Mouse (Mus musculus) heart, postnatal 14 days (tissue): ENCODE data around the gene Ccdc85c. TPM values are rescaled to one million over a fixed set of nuclear protein-coding genes. Genes with fewer than 3 reads are reported as not detected.

Experiments
- DNase-seq, 2 experiments: peaks; one replicate each; pipeline ENCODE4 v3.0.0; 2021 to 2022
- intact Hi-C: fragments of 180-260 bp; cut with DNase I; formaldehyde crosslinking; loops from one replicate; pipeline ENCODE4 v1.15.1; 2025
- long read RNA-seq, 2 experiments: library from polyadenylated mRNA; stranded (forward); transcript quantifications; one replicate each; pipeline ENCODE4 v2.0.0; 2021
- total RNA-seq, 2 experiments: library from RNA; stranded (reverse); gene quantifications; 2 replicates each; pipeline ENCODE4 v1.2.3; 2021

The Ccdc85c gene
- total RNA-seq: 10 to 100 TPM; 33.2 to 35.2 TPM
- long read RNA-seq, experiment 1, full-length matches to known transcripts: 5 of 9 reads
- long read RNA-seq, experiment 1, partial matches to known transcripts: 1 of 9 reads
- long read RNA-seq, experiment 1, other reads (novel, unspliced or antisense): 3 of 9 reads
- long read RNA-seq, experiment 2, full-length matches to known transcripts: 2 of 7 reads
- long read RNA-seq, experiment 2, partial matches to known transcripts: 0 of 7 reads
- long read RNA-seq, experiment 2, other reads (novel, unspliced or antisense): 5 of 7 reads

DNA sequence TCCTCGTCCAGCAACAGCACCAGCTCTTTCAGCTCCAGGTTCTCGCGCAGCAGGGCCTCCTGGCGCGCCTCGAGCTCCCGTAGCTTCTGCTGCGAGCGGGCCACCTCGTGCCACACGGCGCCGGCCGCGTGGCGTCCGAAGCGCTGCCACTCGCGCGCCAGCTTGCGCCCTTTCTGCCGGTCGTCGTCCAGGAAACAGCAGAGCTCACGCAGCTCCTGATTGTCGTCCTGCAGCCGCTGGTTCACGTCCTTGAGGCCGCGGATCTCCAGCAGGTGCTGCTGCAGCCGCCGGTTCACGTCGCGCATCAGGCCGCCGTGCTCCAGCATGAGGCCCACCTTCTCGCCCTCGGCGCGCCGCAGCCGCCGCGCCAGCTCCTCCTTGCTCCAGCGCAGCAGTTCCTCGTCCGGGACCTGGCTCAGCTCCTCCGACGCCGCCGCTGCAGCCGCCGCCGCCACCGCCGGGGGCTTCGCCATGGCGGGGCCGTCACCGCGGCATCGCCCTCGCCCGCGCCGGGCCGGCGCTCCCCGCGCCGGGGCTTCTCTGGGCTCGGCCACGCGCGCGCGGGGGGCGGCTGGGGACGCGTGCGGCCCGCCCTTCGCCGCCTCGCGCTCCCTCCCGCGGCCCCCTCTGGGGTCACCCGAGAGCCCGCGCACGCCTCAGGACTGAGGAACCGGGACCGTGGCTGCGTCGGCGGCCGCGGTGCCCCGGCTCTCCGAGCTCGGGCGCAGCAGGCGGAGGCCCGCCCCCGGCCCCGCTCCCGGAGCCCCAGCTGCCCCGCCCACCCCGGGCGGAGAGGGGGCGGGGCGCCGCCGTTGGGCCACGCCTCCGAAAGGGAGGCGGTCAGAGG is at the start of gene Ccdc85c:
Gene Ccdc85c, minus strand, starts transcription at position 765 of the 847 bp plus-strand sequence.
- DNase-seq: peak; percentile 34 to 53
- intact Hi-C loops: loop anchor here (5.0 kb wide), 1 partner anchor 38 kb away; no protein-coding TSS in a partner anchor

DNA sequence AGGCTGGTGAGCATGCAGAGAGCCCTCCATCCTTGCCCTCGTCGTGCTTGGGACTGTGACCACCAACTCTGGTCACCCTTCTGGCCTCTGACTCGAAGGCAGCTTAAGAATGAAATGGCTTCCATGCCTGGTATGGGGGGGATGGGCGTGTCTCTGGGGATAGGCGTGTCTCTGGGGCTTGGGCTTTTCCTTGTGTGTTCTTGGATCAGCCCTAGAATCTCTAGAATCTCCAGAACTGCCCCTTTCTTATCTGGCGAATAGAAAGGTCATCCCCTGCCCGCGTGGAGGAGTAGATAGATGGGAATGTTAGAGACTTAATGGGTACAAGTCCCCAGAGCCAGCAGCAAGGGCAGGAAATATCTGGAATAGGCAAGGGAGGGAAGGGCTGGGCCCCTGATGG is 44.9 kb upstream of the Ccdc85c start:
- DNase-seq: no peak
- intact Hi-C loops: no loop called here

DNA sequence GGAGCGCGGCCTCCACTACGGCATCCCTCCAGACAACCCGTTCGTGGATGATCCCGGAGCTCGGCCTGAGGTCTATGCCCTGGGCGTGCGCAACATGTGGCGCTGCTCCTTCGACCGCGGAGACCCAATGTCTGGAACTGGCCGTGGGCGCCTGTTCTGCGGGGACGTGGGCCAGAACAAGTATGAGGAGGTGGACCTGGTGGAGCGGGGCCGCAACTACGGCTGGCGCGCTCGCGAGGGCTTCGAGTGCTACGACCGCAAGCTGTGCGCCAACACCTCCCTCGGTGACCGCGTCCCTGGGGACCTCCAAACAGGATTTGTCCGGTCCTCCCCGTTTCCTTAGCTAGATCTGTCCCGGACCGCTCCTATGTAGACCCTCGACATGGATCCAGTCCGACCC is 43.3 kb upstream of the Ccdc85c start:
- DNase-seq: no peak
- intact Hi-C loops: no loop called here

DNA sequence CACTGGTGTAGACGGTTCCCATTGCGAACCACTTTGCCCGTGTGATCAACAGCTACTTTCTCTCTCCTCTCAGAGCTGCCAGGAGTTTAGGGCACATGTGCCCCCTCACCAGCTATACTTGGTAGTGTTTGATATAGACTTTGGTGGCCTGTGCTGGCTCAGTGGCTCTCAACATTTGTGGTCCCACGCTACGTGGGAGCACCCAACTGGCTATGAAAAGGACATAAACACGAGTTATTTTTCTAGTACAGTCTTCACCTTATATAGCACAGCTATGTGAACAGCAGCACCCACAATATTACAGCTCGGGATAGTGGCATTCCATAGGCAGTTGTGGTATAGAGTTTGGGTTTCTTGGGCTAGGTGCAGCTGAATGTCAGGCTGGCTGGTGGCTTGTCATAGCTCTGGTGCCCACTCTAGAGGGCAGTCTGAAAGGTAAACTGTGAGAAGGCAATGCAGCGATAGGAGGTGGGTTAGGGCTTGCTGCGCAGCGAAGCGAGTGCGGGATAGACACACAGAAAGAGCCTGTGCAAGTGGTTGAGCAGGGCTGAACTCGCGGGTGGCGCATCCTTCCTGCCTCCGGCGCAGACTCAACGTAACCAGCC is 42.7 kb upstream of the Ccdc85c start:
- intact Hi-C loops: no loop called here
- DNase-seq: no peak

DNA sequence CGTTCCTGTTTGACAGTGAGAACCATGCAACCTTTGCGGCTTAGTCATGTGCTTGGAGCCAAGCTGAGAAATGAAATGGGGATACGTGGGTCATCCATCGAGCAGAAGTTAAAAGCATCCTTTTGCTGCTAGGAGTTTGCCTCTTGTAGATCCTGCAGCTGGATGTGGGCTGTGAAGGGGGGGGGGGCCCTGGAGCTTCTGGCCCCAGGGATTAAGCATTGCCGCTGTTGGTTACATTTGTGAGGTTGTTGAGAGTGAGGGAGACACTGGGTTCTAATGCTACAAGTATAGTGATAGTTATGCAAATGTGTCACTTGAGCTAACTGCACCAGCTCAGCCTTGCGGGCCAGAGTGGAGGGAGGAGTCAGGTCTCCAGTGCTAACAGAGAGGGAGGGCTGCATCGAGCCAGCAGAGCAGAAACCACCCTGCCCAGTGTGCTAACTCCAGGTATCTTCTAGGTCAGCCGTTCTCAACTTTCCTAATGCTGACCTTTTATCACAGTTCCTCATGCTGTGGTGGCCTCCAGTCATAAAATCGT is 42.0 kb upstream of the Ccdc85c start:
- intact Hi-C loops: no loop called here
- no peak for DNase-seq

DNA sequence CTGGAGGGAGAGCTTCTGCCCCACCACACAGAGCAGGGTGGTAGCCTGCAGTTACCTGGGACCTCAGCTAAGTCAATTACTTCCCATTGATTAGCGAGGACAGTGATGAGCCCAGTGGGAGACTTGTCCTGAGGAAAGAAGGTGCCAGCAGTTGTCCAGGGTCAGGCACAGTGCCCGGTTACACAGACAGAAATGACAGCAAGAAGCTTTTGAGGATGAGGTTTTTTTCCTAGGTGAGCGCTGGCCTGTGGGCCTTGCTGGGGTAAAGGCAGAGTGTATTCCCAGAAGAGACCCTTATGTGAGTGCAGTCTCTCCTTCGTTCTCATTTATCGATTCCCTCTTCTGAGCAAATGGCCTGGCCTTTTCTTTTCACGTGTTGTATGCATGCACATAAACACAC is 41.4 kb upstream of the Ccdc85c start:
- DNase-seq: no peak
- intact Hi-C loops: no loop called here

DNA sequence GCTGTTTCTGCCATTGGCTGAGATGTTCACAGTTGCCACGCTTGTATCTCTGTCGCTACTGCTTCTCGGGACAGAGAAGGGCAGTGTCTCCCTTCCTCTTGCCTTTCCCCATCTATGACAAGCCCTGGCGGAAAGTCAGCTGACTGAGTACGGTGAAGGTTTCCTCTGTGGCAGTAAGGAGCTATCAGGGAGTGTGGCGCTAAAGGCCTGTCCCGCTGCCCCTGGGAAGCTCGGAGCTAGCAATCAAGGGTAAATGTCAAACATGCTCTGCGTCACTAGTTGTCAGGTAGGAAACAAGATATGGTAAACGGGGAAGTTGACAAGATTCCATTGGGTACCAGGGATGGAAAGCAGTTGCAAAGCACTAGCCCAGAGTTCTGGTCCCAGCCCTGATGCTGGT is 40.6 kb upstream of the Ccdc85c start:
- intact Hi-C loops: no loop called here

DNA sequence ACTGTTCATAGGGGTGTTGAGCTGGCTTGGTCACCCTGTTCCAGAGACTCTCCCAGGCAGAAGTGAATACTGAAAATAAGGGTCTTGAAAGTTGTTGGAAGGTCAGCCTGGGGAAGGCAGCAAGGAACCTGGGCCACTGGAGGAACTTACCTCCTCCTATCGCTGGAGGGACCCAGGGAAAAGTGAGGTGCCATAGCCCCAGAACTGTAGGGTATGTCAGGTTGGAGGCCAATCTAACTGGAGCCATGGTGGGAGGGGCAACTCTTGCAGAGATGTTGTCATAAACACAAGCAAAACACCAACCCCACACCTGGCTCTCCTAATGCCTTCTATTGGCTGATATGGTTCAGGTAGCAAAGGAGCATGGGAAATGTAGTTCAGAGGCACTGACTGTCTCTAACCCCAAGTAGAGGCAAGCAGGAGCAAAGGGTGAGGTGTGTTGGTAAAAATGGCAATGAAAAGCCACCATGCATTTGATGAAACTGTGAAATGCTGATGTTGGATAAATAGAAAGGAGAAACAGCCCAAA is 38.1 kb upstream of the Ccdc85c start:
- DNase-seq: no peak
- intact Hi-C loops: no loop called here

More for the DNA sequence above, 40.6 kb upstream of the Ccdc85c start:
- no peak for DNase-seq

DNA sequence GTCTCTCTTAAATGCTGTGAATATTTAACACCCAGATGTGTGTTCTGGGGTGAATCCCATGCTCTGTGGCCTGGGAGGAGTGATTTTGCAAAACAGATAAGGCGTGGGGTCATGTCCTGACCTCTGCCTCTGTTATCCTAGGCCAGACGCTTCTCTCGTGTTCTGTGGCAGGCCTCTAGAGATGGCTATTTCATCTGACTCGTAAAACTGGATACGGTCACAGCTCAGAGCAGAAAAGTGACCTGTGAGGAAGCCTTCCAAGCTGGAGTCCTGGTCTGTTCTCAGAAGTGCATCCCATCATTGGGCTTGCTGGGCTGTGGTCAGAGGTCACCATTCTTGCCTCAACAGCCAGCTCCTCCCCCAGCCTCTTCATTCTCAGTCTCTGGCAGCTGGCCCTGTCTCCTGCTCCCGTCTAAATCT is 37.2 kb upstream of the Ccdc85c start:
- intact Hi-C loops: no loop called here
- no peak for DNase-seq

DNA sequence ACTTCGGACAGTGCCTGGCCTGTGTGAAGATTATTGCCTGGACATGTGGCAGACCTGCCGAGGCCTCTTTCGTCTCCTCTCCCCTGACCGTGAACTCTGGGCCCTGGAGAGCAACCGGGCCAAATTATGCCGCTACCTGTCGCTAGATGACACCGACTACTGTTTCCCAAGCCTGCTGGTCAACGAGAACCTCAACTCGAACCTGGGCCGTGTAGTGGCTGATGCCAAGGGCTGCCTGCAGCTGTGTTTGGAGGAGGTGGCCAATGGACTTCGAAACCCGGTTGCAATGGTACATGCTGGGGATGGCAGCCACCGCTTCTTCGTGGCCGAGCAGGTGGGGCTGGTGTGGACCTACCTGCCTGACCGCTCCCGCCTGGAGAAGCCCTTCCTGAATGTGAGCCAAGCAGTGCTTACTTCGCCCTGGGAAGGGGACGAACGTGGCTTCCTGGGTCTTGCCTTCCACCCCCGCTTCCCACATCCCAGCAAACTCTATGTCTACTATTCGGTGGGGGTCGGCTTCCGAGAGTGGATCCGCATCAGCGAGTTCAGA is 36.6 kb upstream of the Ccdc85c start:
- no peak for DNase-seq
- intact Hi-C loops: no loop called here

DNA sequence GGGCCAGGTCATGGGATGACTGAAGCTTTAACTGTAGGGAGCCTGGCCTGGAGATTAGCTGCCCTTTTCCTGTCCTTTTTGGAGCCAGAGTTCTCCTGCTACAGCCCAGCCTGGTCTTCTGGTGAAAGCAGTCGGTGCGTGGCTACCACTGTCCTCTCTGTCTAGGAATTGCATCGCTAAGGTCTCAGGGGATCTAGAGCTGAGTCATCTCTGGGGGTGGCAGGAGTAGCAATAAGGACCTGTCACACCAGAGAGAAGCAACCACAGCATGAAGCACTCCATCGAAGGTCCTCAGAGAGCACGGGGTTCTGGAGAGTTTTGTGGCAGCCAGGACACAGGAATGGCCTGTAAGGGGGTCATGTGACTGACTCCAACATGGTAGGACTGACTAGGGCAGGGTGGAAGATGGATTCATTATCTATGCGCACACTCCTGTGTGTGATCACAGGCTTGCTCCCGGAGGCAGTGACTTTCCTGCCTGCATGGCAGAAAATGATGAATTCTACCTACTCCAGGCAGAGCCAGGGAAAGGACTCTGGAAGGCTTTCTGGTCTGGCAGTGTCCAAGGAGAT is 35.3 kb upstream of the Ccdc85c start:
- DNase-seq: no peak
- intact Hi-C loops: no loop called here

DNA sequence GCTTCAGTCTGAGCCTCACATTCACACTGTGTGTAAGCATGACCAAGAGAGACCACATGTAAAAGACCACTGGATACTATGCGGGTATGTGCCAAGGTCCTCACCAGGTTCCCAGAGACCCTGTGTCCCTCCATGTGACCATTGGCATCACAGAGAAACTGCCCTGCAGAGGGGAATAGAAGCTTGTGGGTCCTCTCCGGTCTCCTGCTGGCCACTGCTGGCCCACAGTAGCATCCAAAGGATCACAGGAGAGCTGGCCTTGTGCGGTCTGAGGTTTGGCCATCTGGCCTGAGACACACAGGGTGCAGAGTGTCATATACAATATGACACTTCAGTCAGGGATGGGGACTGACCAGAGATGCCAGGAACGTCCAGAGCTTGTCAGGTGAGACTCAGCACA is 34.8 kb upstream of the Ccdc85c start:
- intact Hi-C loops: no loop called here
- no peak for DNase-seq

DNA sequence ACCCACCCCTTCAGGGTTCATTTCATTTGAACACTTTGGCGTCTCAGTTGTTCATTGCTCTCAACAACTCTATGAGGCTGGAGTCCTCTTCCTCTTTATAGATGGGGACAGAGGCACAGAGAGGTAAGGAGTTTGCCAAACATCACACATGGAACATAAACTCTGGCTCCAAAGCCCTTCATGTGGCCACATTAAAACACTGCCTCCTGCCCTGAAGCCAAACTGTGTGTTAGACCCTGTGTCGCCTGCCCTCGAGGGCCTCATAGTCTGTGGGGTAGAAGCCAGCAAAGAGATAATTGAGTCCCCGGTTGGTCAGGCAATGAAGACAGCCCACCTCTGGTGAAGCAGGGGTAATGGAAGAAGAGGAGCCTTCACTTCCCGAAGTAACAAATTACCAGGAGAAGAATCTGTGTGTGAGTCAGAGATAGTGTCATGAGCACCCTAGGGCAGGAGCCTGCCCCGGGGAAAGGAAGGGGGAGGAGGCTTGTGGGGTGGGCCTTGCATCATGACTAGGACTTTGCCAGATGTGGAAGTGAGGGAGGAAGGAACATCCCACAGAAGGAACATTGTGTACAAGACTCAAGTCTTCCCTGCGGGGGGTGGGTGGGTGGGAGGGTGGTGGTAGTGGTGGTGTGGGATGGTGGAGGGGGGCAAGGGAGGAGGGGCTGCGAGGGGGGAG is 34.0 kb upstream of the Ccdc85c start:
- DNase-seq: peak; percentile 56 to 65
- intact Hi-C loops: no loop called here

DNA sequence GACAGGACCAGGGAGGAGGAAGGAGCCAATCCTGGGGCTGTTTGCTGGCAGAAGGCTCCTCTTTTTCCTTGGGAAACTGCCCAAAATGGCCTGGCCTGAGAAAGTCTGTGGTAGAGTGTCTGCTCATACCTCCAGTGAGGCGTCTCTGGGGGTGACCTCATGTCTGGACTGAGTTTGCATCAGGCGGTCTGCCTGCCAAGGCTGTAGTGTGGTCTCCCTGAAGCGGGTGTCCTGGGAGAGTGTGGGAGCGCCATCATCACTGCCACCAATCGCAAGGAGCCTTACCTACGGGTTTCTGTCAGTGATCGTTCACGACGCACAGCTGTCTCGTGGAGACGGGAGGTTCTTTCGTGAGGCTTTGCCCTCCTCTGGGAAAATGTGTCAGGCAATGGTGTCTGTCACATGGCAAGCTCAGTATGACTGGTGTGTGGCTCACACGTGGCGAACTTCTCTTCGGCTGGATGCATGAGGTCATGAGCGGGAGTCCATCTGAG is 33.2 kb upstream of the Ccdc85c start:
- peak; percentile 65 to 66 for DNase-seq
- intact Hi-C loops: no loop called here

DNA sequence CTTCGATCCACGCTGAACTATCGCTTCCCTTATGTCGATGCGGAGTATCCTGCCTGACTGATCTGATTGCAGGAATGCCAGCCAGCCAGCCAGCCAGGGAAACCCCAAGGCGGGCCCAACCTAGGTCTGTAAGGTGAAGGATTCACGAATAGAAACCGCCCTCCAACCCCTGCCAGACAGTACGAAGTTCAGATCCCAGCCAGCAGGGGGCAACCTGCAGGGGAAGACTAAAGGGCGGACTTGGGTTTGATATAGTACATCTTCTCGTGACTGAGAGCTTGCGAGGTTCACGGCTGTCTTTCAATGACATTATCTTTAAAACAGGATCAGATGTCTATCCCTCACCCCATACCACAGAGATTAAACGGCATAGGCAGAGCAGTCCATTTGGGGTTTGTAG is 32.3 kb upstream of the Ccdc85c start:
- peak; percentile 61 to 77 for DNase-seq

DNA sequence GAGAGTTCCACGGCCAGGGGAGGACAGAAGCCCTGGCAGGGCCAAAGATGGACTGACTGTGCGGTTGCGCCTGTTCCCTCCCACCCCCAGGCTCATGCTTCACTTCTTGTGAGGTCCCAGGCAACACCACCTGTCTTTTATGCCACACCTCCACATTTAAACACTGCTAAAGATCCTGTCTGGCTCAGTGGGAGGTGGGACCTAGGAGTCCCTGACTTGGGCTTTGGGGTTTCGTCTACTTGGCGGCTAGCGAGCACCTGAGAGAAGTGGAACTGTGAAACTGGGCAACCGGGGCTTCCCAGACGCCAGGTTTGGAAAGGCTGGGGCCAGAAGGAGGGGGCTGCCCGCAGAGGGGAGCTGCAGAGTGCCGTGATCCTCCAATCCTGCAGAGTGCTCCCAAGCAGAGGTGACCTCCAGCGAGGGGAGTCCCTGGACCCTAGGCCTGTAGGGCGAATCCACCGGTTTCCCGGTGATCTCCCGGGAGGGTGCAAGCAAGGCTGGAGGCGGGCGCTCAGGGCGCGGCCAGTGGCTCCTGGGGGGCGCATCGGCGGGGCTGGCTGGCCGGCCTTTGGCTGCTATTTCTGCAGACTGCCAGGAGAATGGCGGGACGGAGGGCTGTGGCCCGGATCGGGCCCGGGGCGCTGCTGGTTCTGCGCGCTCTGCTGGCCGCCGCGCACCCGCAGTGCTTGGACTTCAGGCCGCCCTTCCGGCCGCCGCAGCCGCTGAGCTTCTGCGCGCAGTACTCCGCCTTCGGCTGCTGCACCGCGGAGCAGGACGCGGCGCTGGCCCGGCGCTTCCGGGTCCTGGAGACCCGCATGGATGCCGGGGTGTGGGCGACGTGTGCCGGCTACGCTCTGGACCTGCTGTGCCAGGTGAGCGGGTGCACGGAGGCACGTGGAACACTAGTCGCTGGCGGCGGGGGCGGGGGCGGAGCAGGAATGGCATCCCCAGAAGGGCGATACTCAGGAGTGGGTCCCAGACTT is 30.9 kb upstream of the Ccdc85c start, which contains the start of gene Hhipl1:
Gene Hhipl1, plus strand, starts transcription at position 459 of the 983 bp plus-strand sequence.
- intact Hi-C loops: no loop called here
- DNase-seq: peak; percentile 72

More for the DNA sequence above, 32.3 kb upstream of the Ccdc85c start:
- intact Hi-C loops: no loop called here

DNA sequence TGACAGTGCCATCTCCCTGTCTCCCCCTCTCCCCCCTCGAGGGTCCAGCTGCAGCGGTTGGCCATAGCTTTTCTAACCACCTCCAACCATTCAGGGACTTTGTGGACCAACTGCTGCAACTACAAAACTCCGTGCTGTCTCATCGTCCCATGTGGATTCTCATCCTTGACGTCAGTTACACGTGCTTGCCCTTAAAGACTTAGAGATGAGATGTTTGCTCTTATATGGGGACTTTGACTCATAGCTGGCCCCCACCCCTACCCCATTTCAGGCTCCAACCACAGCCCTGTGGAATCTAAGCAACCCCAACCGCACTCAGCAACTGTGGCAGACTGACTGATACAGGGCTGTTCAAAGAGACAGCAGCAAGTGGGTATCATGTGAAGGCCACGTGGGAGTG is 29.9 kb upstream of the Ccdc85c start:
- DNase-seq: no peak
- intact Hi-C loops: no loop called here

DNA sequence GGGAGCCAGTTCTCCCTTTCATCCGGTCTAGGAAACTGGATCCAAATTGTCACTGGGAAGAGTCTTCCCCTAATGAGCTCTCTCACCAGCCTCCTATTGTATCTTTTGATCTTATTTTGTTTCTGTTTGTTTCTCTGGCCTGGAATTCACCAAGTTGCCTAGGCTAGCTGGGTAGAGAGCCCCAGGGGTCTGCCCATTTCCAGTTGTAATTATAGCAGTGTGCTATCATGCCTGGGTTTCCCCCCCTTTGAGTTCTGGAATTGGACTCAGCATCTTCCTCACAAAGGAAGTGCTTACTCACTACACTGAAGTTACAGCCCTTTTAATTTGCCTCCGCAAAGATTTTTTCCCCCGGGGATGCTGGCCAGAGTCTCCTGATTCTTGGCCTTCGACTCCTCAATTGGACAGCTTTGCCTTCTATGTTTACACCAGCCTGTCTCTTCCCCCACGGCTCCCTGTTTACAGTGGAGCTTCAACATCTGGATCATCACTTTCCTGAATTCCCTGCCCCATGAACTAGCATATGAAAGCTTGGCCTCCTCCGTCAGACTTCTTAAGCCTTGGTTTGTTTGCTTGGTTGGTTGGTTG is 28.6 kb upstream of the Ccdc85c start:
- peak in 1 of 2 experiments; percentile 29 for DNase-seq
- intact Hi-C loops: no loop called here
